Mouse (Mus musculus): Measurements from ENCODE around the gene Gja1. TPM values are rescaled to one million over a fixed set of nuclear protein-coding genes. Genes with fewer than 3 reads are reported as not detected.
"Not testable (repeated sequence)": the region's sequence is repeated elsewhere in the genome, so short reads cannot be mapped to it uniquely, and the experiment has no call there.

Gja1 gene
- polyA plus RNA-seq, 1 experiment from 2014 or later, result 129 TPM

DNA sequence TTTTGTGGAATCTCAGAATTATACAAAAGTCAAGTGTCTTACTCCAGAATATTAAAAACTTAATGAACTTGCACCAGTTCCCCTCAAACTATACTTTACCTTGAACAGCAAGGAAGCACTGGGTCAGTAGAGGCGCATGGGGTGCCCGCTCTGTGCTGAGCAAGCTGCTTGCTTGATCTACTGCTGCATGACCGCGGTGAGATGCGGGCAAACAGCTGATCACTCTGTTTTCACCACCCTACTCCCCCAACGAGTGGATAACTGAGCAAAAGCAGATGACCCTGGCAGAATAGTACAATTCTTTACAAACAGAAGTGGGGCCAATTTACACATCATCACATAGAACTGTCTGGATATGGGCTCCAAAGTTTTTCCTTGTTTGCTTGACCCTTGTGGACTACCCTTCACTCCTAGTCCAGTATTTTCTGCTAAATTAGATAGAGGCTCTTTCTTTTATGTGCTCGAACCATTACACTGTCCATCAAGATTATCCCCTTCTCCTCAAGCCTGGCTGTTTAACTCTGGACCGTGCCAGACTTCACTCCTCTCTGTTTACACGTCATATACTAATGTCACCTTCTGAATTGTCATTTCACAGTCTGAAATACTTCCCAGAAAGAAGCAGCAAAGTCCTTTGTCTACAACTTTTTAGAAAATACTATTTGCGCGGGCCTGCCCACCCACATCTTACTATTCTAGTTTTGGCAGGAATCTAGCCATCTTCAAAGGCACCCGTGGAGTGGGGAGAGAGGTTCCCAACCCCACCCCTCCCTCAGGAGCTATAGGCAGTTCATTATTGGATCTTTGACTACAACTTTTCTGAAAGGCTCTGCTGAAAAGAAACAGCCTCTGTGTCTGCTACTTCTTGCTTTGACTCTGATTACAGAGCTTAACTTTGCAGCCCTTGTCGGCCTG lies 8.3 kb downstream of the Gja1 start:
- WGBS, result 58% methylated on average over 13 of the region's 13 CpGs
- H3K27me3 ChIP-seq, result no peaks in the 10 kb centered on the region
- H3K4me2 ChIP-seq, result no peak overlapping the region
- no peak; the same call in 1 of the 2 replicates for ATAC-seq (ENCODE audit: low FRiP score)
- H3K4me3 ChIP-seq (replicated peaks), result no peak overlapping the region
- H3K4me1 ChIP-seq, result peaks cover 9% of the 10 kb centered on the region
- peaks cover 28% of the 10 kb centered on the region for H3K36me3 ChIP-seq (replicated peaks)
- no peak overlapping the region for H3K27ac ChIP-seq
- no peak overlapping the region for H3K9ac ChIP-seq
- H3K9me3 ChIP-seq, result no peaks in the 10 kb centered on the region

DNA sequence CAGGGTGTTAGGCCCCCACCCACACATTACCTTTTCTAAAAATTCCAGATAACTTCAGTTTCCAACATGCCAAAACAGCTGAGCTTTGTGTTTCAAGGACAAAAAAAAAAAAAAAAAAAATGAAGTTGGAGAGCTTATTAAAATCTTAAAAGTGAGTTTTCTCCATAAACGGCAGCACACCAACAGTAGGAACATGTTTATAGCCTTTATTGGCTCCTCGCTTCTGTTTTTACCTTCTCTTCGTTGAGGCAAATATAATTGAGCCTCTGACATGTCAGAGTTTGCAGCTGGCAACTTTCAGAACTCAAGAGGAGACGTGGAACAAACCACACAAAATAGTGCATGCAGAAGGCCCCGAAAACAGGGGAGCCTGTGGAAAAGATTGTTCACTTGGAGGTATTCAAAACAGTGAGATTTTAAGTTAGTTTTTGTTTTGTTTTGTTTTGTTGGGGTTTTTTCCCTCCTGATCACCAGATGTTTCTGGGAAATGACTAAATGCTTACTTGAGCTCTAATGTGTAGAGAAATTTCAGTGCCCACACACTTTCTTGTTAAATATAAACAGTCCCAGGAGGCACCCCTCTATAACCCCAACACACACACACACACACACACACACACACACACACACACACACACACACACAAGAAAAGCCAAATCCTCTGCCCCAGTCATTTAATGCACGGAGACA lies 16.1 kb downstream of the Gja1 start:
- Histone ChIP-seq H3K27ac (no peak overlapping the region), H3K9ac (no peak overlapping the region), H3K4me3 (replicated peaks) (no peak overlapping the region), H3K27me3 (no peaks in the 10 kb centered on the region), H3K36me3 (replicated peaks) (peaks cover 20% of the 10 kb centered on the region), H3K4me1 (no peaks in the 10 kb centered on the region), H3K4me2 (no peak overlapping the region), H3K9me3 (no peaks in the 10 kb centered on the region)
- no peak for ATAC-seq (ENCODE audit: low FRiP score)
- WGBS, result 74% methylated on average over 6 of the region's 6 CpGs

DNA sequence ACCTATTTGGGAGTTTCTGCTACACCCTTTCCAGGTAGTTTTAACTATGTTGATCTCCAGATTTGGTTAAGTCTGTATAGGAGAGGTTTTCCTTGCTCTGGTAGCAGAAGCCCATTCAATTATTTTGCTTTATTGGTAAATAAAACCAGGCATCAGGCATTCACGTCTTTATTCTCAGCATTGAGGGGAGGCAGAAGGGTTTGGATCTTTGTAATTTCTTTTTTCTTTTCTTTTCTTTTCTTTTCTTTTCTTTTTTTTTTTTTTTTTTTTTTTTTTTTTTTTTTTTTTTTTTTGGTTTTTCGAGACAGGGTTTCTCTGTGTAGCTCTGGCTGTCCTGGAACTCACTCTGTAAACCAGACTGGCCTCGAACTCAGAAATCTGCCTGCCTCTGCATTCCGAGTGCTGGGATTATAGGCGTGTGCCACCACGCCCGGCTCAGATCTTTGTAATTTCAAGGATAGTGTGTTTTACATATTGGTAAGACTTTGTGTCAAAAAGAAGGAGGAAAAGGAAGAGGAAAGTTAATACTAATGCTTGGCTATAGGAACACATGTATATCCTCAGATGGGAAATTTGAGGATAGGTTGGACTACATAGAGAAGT lies 16.8 kb downstream of the Gja1 start:
- peaks cover 13% of the 10 kb centered on the region for H3K36me3 ChIP-seq (replicated peaks)
- 91% methylated on average over 7 of the region's 7 CpGs for WGBS
- not testable (repeated sequence) for H3K27me3 ChIP-seq; H3K4me2 ChIP-seq; H3K4me1 ChIP-seq; ATAC-seq (ENCODE audit: low FRiP score); H3K4me3 ChIP-seq (replicated peaks); H3K9me3 ChIP-seq; H3K27ac ChIP-seq; H3K9ac ChIP-seq

DNA sequence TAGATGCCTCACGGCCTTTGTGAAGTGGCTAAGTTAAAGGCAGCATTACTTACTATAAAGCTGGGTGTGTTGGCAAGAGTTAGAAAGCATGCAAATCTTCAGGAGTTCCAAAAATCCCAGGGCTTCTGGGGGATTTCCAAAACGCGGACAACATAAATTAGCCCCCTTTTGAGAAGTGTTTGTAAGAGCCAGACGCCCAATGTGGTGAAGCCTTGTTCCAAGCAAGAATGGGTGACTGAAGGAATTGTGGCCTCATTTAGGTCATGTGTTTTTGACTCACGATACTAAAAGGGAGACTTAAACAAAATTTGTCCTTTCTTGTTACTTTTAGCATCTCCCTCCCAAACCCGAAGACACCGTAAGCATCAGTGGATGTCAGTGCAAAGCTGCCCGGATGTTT lies 20.7 kb downstream of the Gja1 start:
- H3K27ac ChIP-seq, result no peak overlapping the region
- H3K9ac ChIP-seq, result no peak overlapping the region
- no peak overlapping the region for H3K4me3 ChIP-seq (replicated peaks)
- H3K4me1 ChIP-seq, result no peaks in the 10 kb centered on the region
- WGBS, result 84% methylated on average over 8 of the region's 8 CpGs
- H3K27me3 ChIP-seq, result no peaks in the 10 kb centered on the region
- H3K4me2 ChIP-seq, result no peak overlapping the region
- ATAC-seq (ENCODE audit: low FRiP score), result no peak
- H3K36me3 ChIP-seq (replicated peaks), result no peaks in the 10 kb centered on the region
- H3K9me3 ChIP-seq, result no peaks in the 10 kb centered on the region

DNA sequence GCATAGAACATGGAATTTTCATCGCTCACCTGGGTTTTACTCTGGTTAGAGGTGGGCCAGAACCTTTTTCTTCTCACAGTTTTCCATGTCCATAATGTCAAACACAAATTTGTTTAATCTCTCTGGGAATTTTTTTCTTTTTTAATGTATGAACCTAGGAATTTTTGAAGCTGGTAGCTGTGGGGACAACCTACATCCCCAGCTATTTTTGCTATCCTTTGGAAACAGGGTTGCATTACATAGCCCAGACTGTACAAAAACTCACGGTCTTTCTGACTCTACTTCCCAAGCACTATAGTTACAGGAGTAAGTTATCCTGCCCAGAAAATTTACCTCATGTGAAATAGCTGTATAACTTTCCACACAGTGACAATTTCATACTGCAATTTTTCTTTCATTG lies 21.2 kb downstream of the Gja1 start:
- Histone ChIP-seq H3K27ac (no peak overlapping the region), H3K4me1 (no peaks in the 10 kb centered on the region), H3K36me3 (replicated peaks) (no peaks in the 10 kb centered on the region), H3K4me3 (replicated peaks) (no peak overlapping the region), H3K9me3 (no peaks in the 10 kb centered on the region), H3K27me3 (no peaks in the 10 kb centered on the region), H3K4me2 (no peak overlapping the region), H3K9ac (no peak overlapping the region)
- ATAC-seq (ENCODE audit: low FRiP score), result no peak
- 93% methylated on average over 2 of the region's 2 CpGs for WGBS

DNA sequence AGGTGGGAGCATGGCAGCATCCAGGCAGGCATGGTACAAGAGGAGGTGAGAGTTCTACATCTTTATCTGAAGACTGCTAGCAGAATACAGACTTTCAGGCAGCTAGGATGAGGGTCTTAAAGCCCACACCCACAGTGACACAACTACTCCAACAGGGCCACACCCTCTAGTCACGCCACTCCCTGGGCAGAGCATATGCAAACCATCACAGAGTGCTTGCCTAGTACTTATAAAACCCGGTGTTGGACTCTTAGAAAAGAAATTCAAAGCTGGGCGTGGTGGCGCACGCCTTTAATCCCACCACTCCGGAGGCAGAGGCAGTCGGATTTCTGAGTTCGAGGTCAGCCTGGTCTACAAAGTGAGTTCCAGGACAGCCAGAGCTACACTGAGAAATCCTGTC lies 24.3 kb downstream of the Gja1 start:
- not testable (repeated sequence) for H3K9me3 ChIP-seq; ATAC-seq (ENCODE audit: low FRiP score); H3K4me1 ChIP-seq; H3K27ac ChIP-seq; H3K27me3 ChIP-seq; H3K36me3 ChIP-seq (replicated peaks); H3K9ac ChIP-seq; H3K4me3 ChIP-seq (replicated peaks); H3K4me2 ChIP-seq
- 90% methylated on average over 8 of the region's 8 CpGs for WGBS

DNA sequence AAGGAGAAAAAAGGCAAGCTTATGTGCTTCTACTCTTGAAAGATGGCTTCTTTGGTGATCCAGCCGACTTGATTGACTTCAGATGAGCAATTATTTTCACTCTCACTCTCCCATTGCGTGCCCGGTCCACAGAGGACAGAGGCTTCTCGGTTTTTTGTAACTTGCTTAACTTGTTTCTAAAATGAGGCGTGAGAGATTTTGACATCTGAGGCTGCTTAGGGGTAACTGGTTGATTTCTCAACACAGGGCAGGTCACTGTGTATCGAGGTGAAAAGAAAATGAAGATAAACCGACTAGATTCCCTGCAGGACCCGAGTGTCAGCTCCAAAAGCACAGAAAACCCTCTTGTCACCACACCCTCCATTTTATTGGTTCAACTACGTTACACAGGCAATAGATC lies 28.8 kb downstream of the Gja1 start:
- WGBS, result 82% methylated on average over 9 of the region's 9 CpGs
- ATAC-seq (ENCODE audit: low FRiP score), result no peak

DNA sequence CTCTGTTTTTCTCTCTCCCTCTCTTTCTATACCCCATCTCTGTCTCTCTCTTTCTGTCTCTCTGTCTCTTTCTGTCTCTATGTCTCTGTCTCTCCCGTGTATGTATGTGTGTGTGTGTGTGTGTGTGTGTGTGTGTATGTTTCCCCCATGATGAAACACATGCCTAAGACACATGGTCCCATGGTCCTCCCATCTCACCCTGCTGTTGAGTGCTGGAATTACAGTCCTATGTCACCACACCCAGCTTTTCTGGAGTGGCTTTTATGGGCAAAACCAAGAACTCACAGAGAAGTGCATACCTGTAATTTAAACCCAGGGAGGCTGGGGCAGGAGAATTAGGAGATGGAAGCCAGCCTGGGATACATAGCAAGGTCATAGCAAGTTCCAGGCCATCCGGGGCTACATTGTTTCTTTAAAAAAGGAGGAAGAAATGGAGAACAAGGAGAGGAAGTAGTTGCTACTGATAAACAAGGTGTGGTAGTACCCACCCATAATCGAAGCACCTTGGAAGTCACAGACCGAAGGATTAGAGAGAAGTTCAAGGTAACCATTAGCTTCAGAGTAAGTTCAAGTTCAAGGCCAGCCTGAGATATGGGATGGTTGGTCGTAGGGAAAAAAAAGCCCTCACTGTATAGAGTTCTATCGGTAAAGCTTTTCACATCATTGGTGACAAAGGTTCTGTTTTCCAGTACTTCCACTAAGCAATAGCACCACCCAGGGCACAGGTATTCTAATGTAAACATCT lies 29.4 kb downstream of the Gja1 start:
- 88% methylated on average over 6 of the region's 6 CpGs for WGBS
- no peak for ATAC-seq (ENCODE audit: low FRiP score)
- no peak overlapping the region for H3K27ac ChIP-seq

More for the DNA sequence above, 28.8 kb downstream of the Gja1 start:
- H3K9ac ChIP-seq, result no peak overlapping the region
- no peaks in the 10 kb centered on the region for H3K4me1 ChIP-seq
- H3K9me3 ChIP-seq, result no peaks in the 10 kb centered on the region
- no peaks in the 10 kb centered on the region for H3K27me3 ChIP-seq
- H3K4me3 ChIP-seq (replicated peaks), result no peak overlapping the region
- no peak overlapping the region for H3K4me2 ChIP-seq
- no peaks in the 10 kb centered on the region for H3K36me3 ChIP-seq (replicated peaks)
- H3K27ac ChIP-seq, result no peak overlapping the region

DNA sequence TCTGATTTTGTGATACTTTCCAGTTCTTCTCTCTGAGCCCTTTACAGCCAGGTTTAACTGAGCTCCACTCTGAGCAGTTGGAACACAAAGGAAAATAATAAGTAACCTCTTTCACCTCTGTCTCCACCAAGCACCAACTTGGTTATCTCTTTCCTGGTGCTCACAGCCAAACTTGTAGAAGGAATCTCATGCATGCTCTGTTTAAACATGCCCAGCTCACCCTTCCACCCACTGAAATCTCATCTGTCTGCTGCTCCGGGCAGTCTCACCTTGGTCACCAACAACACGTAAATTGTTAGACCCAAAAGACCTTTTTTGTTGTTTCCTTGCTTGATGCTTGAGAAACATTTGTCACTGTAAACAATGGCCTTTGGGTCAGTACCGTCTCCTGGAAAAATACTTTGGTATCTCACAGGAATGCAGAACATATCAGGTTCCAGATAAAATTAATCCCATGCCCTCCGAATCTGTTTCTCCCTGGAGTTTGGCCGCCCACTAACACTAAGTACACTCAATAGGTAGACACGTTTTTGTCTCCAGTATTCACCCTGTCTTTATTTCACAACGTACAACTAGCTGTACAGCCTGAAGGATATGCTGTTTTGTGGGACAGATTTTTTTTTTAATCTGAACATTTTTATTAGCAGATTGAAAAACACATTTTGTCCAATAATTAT lies 38.9 kb downstream of the Gja1 start:
- WGBS, result 77% methylated on average over 7 of the region's 7 CpGs

More for the DNA sequence above, 29.4 kb downstream of the Gja1 start:
- Histone ChIP-seq H3K4me3 (replicated peaks) (no peak overlapping the region), H3K4me2 (no peak overlapping the region), H3K36me3 (replicated peaks) (no peaks in the 10 kb centered on the region), H3K9me3 (no peaks in the 10 kb centered on the region), H3K27me3 (no peaks in the 10 kb centered on the region), H3K4me1 (no peaks in the 10 kb centered on the region), H3K9ac (no peak overlapping the region)

DNA sequence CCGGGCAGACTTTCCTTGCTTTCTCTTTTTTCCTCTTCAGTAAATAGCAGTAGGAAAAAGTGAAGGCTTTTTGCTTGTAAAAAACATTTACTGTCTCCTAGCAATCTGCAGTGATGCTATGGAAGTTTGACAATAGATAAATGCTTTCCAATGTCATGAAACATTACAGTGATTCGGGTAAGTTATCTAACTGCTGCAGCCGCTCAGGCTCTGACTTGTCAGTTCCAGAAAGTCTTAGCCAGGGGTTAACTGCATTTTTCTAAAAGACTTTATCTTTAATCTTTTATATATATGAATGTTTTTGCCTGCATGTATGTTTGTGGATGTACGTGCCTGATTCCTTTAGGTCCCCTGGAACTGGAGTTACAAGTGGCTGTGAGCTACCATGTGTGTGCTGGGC lies 45.4 kb downstream of the Gja1 start:
- Histone ChIP-seq H3K27me3 (no peaks in the 10 kb centered on the region), H3K4me1 (no peaks in the 10 kb centered on the region), H3K27ac (no peak overlapping the region), H3K4me2 (no peak overlapping the region), H3K9ac (no peak overlapping the region), H3K36me3 (replicated peaks) (no peaks in the 10 kb centered on the region), H3K9me3 (no peaks in the 10 kb centered on the region), H3K4me3 (replicated peaks) (no peak overlapping the region)
- ATAC-seq (ENCODE audit: low FRiP score), result no peak
- 93% methylated on average over 4 of the region's 4 CpGs for WGBS

More for the DNA sequence above, 38.9 kb downstream of the Gja1 start:
- Histone ChIP-seq H3K27me3 (no peaks in the 10 kb centered on the region), H3K9me3 (no peaks in the 10 kb centered on the region), H3K36me3 (replicated peaks) (no peaks in the 10 kb centered on the region), H3K27ac (no peak overlapping the region), H3K4me2 (no peak overlapping the region), H3K4me3 (replicated peaks) (no peak overlapping the region), H3K4me1 (no peaks in the 10 kb centered on the region), H3K9ac (no peak overlapping the region)
- no peak for ATAC-seq (ENCODE audit: low FRiP score)

DNA sequence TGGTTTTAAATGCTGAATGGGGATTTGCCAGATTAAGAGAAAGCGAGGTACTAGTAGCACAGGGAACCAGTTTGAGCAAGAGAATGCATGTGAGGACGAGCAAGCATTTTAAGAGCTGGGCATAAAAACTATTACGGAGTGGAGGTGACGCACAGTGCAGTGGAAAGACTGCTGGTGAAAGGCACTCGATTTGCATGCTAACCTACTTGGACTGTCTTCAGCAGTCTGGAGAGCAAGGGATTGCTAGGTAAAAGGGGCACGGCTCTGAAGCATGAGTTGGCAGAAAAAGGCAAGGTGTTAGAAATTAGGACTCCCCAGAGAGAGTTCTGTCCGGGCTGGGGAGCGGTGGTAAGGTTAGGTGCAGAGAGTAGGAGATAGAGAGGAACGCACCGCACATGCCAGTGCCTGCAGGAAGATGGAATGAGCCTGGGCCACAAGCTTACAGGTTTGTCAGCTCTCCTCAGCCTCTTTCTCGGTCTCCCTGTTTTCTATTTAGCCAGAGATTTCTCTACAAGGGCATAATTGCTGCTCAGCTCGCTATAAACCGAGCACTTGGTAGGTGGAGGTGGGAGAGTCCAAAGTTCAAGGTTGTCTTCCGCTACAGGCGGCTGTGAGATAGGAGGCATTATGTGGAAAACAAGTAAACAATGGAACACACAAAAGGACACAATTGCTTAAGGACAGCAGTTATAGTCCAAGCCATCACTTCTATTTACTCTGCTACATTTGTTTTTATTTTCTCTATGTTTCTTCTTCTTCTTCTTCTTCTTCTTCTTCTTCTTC lies 48.1 kb downstream of the Gja1 start:
- Histone ChIP-seq H3K27me3 (no peaks in the 10 kb centered on the region), H3K9me3 (no peaks in the 10 kb centered on the region), H3K9ac (no peak overlapping the region), H3K4me3 (replicated peaks) (no peak overlapping the region), H3K4me2 (no peak overlapping the region), H3K36me3 (replicated peaks) (no peaks in the 10 kb centered on the region), H3K4me1 (no peaks in the 10 kb centered on the region), H3K27ac (no peak overlapping the region)
- WGBS, result 80% methylated on average over 15 of the region's 15 CpGs
- no peak for ATAC-seq (ENCODE audit: low FRiP score)
